Mouse (Mus musculus): ENCODE measurements around the gene Myo16. TPM values are rescaled to one million over a fixed set of nuclear protein-coding genes. Genes with fewer than 3 reads are reported as not detected.

Myo16 gene
- polyA plus RNA-seq, 1 experiment from 2014 or later = 7.2 TPM

GRCm38 (mm10) chr8:10200042-10200441 is 46.3 kb downstream of the Myo16 start:
- WGBS = 72% methylated on average over 8 of the region's 8 CpGs
- no peak for ATAC-seq

GRCm38 (mm10) chr8:10215023-10215422 is 61.3 kb downstream of the Myo16 start:
- no peaks in the 10 kb centered on the region for H3K9me3 ChIP-seq (replicated peaks; ENCODE audit: control insufficient read depth, low read length, poor library complexity, severe bottlenecking)
- no peak overlapping the region for H3K4me2 ChIP-seq (ENCODE audit: low read length)
- H3K36me3 ChIP-seq (ENCODE audit: control insufficient read depth, insufficient read depth, low read length) = no peaks in the 10 kb centered on the region
- H3K4me3 ChIP-seq (ENCODE audit: low read depth, low read length) = no peak overlapping the region
- H3K4me1 ChIP-seq (ENCODE audit: control insufficient read depth, insufficient read depth, low read length) = no peaks in the 10 kb centered on the region; the same call in 1 of the 2 replicates
- no peak for ATAC-seq
- no peaks in the 10 kb centered on the region for H3K27me3 ChIP-seq (ENCODE audit: control insufficient read depth, insufficient read depth, low read depth, low read length)
- WGBS = 60% methylated on average over 3 of the region's 3 CpGs
- H3K9ac ChIP-seq (ENCODE audit: low read depth, low read length) = no peak overlapping the region
- no peak overlapping the region for H3K27ac ChIP-seq (ENCODE audit: low read length)

More at GRCm38 (mm10) chr8:10200042-10200441, 46.3 kb downstream of the Myo16 start:
- peak overlapping the region; percentile 12; the same call in 1 of the 2 replicates for H3K4me2 ChIP-seq (ENCODE audit: low read length)
- no peaks in the 10 kb centered on the region for H3K27me3 ChIP-seq (ENCODE audit: control insufficient read depth, insufficient read depth, low read depth, low read length)
- H3K36me3 ChIP-seq (ENCODE audit: control insufficient read depth, insufficient read depth, low read length) = no peaks in the 10 kb centered on the region
- H3K4me3 ChIP-seq (ENCODE audit: low read depth, low read length) = no peak overlapping the region
- H3K27ac ChIP-seq (ENCODE audit: low read length) = no peak overlapping the region
- H3K9ac ChIP-seq (ENCODE audit: low read depth, low read length) = no peak overlapping the region
- no peaks in the 10 kb centered on the region for H3K9me3 ChIP-seq (replicated peaks; ENCODE audit: control insufficient read depth, low read length, poor library complexity, severe bottlenecking)
- peaks cover 18% of the 10 kb centered on the region for H3K4me1 ChIP-seq (ENCODE audit: control insufficient read depth, insufficient read depth, low read length)

- H3K9ac ChIP-seq (ENCODE audit: low read depth, low read length) = no peak overlapping the region
- H3K27ac ChIP-seq (ENCODE audit: low read length) = no peak overlapping the region
- H3K4me1 ChIP-seq (ENCODE audit: control insufficient read depth, insufficient read depth, low read length) = peaks cover 15% of the 10 kb centered on the region
- no peak overlapping the region for H3K4me3 ChIP-seq (ENCODE audit: low read depth, low read length)
- H3K4me2 ChIP-seq (ENCODE audit: low read length) = no peak overlapping the region
- no peak for ATAC-seq
- no peaks in the 10 kb centered on the region for H3K36me3 ChIP-seq (ENCODE audit: control insufficient read depth, insufficient read depth, low read length)
- WGBS = 50% methylated on average over 5 of the region's 5 CpGs
- no peaks in the 10 kb centered on the region for H3K27me3 ChIP-seq (ENCODE audit: control insufficient read depth, insufficient read depth, low read depth, low read length)
- H3K9me3 ChIP-seq (replicated peaks; ENCODE audit: control insufficient read depth, low read length, poor library complexity, severe bottlenecking) = no peaks in the 10 kb centered on the region
These were observed 66.1 kb downstream of the Myo16 start for GRCm38 (mm10) chr8:10219761-10220276.

GRCm38 (mm10) chr8:10222770-10223169 is 69.1 kb downstream of the Myo16 start:
- WGBS = 64% methylated on average over 2 of the region's 2 CpGs
- no peaks in the 10 kb centered on the region for H3K36me3 ChIP-seq (ENCODE audit: control insufficient read depth, insufficient read depth, low read length)
- no peak overlapping the region for H3K27ac ChIP-seq (ENCODE audit: low read length)
- H3K4me2 ChIP-seq (ENCODE audit: low read length) = no peak overlapping the region
- H3K9ac ChIP-seq (ENCODE audit: low read depth, low read length) = no peak overlapping the region
- H3K27me3 ChIP-seq (ENCODE audit: control insufficient read depth, insufficient read depth, low read depth, low read length) = no peaks in the 10 kb centered on the region
- H3K4me3 ChIP-seq (ENCODE audit: low read depth, low read length) = no peak overlapping the region
- H3K9me3 ChIP-seq (replicated peaks; ENCODE audit: control insufficient read depth, low read length, poor library complexity, severe bottlenecking) = no peaks in the 10 kb centered on the region
- ATAC-seq = no peak
- peaks cover 18% of the 10 kb centered on the region for H3K4me1 ChIP-seq (ENCODE audit: control insufficient read depth, insufficient read depth, low read length)

- Histone ChIP-seq H3K36me3 (ENCODE audit: control insufficient read depth, insufficient read depth, low read length) (no peaks in the 10 kb centered on the region), H3K4me3 (ENCODE audit: low read depth, low read length) (no peak overlapping the region), H3K9me3 (replicated peaks; ENCODE audit: control insufficient read depth, low read length, poor library complexity, severe bottlenecking) (no peaks in the 10 kb centered on the region), H3K4me2 (ENCODE audit: low read length) (no peak overlapping the region), H3K27ac (ENCODE audit: low read length) (peak overlapping the region; percentile 8), H3K27me3 (ENCODE audit: control insufficient read depth, insufficient read depth, low read depth, low read length) (no peaks in the 10 kb centered on the region), H3K4me1 (ENCODE audit: control insufficient read depth, insufficient read depth, low read length) (peaks cover 18% of the 10 kb centered on the region), H3K9ac (ENCODE audit: low read depth, low read length) (0 out of 2 replicates have a peak overlapping the region, but pooled peaks have one; percentile 26)
- no peak for ATAC-seq
- 28% methylated on average over 6 of the region's 6 CpGs for WGBS
These were observed 70.0 kb downstream of the Myo16 start for GRCm38 (mm10) chr8:10223528-10224194.

- Histone ChIP-seq H3K9ac (ENCODE audit: low read depth, low read length) (no peak overlapping the region), H3K4me3 (ENCODE audit: low read depth, low read length) (no peak overlapping the region), H3K4me1 (ENCODE audit: control insufficient read depth, insufficient read depth, low read length) (peaks cover 18% of the 10 kb centered on the region), H3K9me3 (replicated peaks; ENCODE audit: control insufficient read depth, low read length, poor library complexity, severe bottlenecking) (no peaks in the 10 kb centered on the region), H3K27ac (ENCODE audit: low read length) (peak overlapping the region; percentile 8), H3K27me3 (ENCODE audit: control insufficient read depth, insufficient read depth, low read depth, low read length) (no peaks in the 10 kb centered on the region), H3K36me3 (ENCODE audit: control insufficient read depth, insufficient read depth, low read length) (no peaks in the 10 kb centered on the region), H3K4me2 (ENCODE audit: low read length) (no peak overlapping the region)
- ATAC-seq = peak; percentile 83
- WGBS = 26% methylated on average over 10 of the region's 10 CpGs
These were observed 70.7 kb downstream of the Myo16 start for GRCm38 (mm10) chr8:10224305-10224971.

GRCm38 (mm10) chr8:10225018-10225417 is 71.3 kb downstream of the Myo16 start:
- no peak overlapping the region for H3K4me3 ChIP-seq (ENCODE audit: low read depth, low read length)
- H3K4me2 ChIP-seq (ENCODE audit: low read length) = no peak overlapping the region
- no peaks in the 10 kb centered on the region for H3K9me3 ChIP-seq (replicated peaks; ENCODE audit: control insufficient read depth, low read length, poor library complexity, severe bottlenecking)
- no peaks in the 10 kb centered on the region for H3K36me3 ChIP-seq (ENCODE audit: control insufficient read depth, insufficient read depth, low read length)
- no peak overlapping the region for H3K9ac ChIP-seq (ENCODE audit: low read depth, low read length)
- H3K27me3 ChIP-seq (ENCODE audit: control insufficient read depth, insufficient read depth, low read depth, low read length) = no peaks in the 10 kb centered on the region
- WGBS = 25% methylated on average over 2 of the region's 2 CpGs
- ATAC-seq = peak; percentile 65; the same call in 1 of the 2 replicates
- H3K27ac ChIP-seq (ENCODE audit: low read length) = peak overlapping the region; percentile 20; the same call in 1 of the 2 replicates
- H3K4me1 ChIP-seq (ENCODE audit: control insufficient read depth, insufficient read depth, low read length) = peaks cover 18% of the 10 kb centered on the region

- Histone ChIP-seq H3K27me3 (ENCODE audit: control insufficient read depth, insufficient read depth, low read depth, low read length) (no peaks in the 10 kb centered on the region), H3K4me2 (ENCODE audit: low read length) (no peak overlapping the region), H3K4me1 (ENCODE audit: control insufficient read depth, insufficient read depth, low read length) (no peaks in the 10 kb centered on the region), H3K9me3 (replicated peaks; ENCODE audit: control insufficient read depth, low read length, poor library complexity, severe bottlenecking) (no peaks in the 10 kb centered on the region), H3K4me3 (ENCODE audit: low read depth, low read length) (no peak overlapping the region), H3K9ac (ENCODE audit: low read depth, low read length) (no peak overlapping the region), H3K36me3 (ENCODE audit: control insufficient read depth, insufficient read depth, low read length) (no peaks in the 10 kb centered on the region), H3K27ac (ENCODE audit: low read length) (no peak overlapping the region)
- 61% methylated on average over 8 of the region's 8 CpGs for WGBS
- no peak for ATAC-seq
These were observed 77.1 kb downstream of the Myo16 start for GRCm38 (mm10) chr8:10230746-10231369.

- ATAC-seq = no peak
- WGBS = 77% methylated on average over 2 of the region's 2 CpGs
These were observed 80.8 kb downstream of the Myo16 start for GRCm38 (mm10) chr8:10234516-10234915.

More at GRCm38 (mm10) chr8:10234516-10234915, 80.8 kb downstream of the Myo16 start:
- no peaks in the 10 kb centered on the region for H3K9me3 ChIP-seq (replicated peaks; ENCODE audit: control insufficient read depth, low read length, poor library complexity, severe bottlenecking)
- H3K4me3 ChIP-seq (ENCODE audit: low read depth, low read length) = no peak overlapping the region
- no peak overlapping the region for H3K9ac ChIP-seq (ENCODE audit: low read depth, low read length)
- H3K4me1 ChIP-seq (ENCODE audit: control insufficient read depth, insufficient read depth, low read length) = no peaks in the 10 kb centered on the region
- H3K27ac ChIP-seq (ENCODE audit: low read length) = no peak overlapping the region
- no peaks in the 10 kb centered on the region for H3K27me3 ChIP-seq (ENCODE audit: control insufficient read depth, insufficient read depth, low read depth, low read length)
- no peaks in the 10 kb centered on the region for H3K36me3 ChIP-seq (ENCODE audit: control insufficient read depth, insufficient read depth, low read length)
- no peak overlapping the region for H3K4me2 ChIP-seq (ENCODE audit: low read length)

All from midbrain, embryonic 16.5 days (tissue).